Mouse (Mus musculus): ENCODE results near the gene Trafd1. TPM values are rescaled to one million over a fixed set of nuclear protein-coding genes. Genes with fewer than 3 reads are reported as not detected.
A peak's percentile ranks its signal among the peaks of the same experiment; 100 is the strongest.

The Trafd1 gene
- 115 and 117 TPM in 2 replicates for polyA plus RNA-seq (2015; fragmentation: Nextera tagmentation; extraction: Ambion mirVana)

GRCm38 (mm10) chr5:121385461-121386119 is at the start of gene Trafd1:
Gene Trafd1, minus strand, starts transcription at chr5:121385632.
- 2% methylated on average over 29 of the region's 45 CpGs for WGBS
- Histone ChIP-seq H3K4me3 (replicated peaks) (peak within 1 kb of the TSS; percentile 67), H3K27ac (replicated peaks) (peak within 1 kb of the TSS; percentile 83), H3K9ac (replicated peaks) (peak within 1 kb of the TSS; percentile 83), H3K27me3 (replicated peaks) (no peaks in the 10 kb centered on the region), H3K4me1 (peaks cover 35% of the 10 kb centered on the region), H3K9me3 (replicated peaks) (no peaks in the 10 kb centered on the region), H3K36me3 (peaks cover 18% of the 10 kb centered on the region), H3K4me2 (peak within 1 kb of the TSS; percentile 69)
- ATAC-seq (ENCODE audit: low FRiP score), result peak; percentile 95

- no peak overlapping the region for H3K4me3 ChIP-seq (replicated peaks)
- H3K4me1 ChIP-seq, result no peaks in the 10 kb centered on the region
- peaks cover 98% of the 10 kb centered on the region for H3K36me3 ChIP-seq
- no peak overlapping the region for H3K27ac ChIP-seq (replicated peaks)
- H3K9me3 ChIP-seq (replicated peaks), result no peaks in the 10 kb centered on the region
- H3K9ac ChIP-seq (replicated peaks), result no peak overlapping the region
- no peak overlapping the region for H3K4me2 ChIP-seq
- ATAC-seq (ENCODE audit: low FRiP score), result no peak
- WGBS, result 82% methylated on average over 3 of the region's 3 CpGs
- no peaks in the 10 kb centered on the region for H3K27me3 ChIP-seq (replicated peaks)
These were observed 43.5 kb upstream of the Trafd1 start for GRCm38 (mm10) chr5:121428954-121429353.

- Histone ChIP-seq H3K9ac (replicated peaks) (no peak overlapping the region), H3K27me3 (replicated peaks) (no peaks in the 10 kb centered on the region), H3K27ac (replicated peaks) (no peak overlapping the region), H3K4me1 (no peaks in the 10 kb centered on the region), H3K4me3 (replicated peaks) (no peak overlapping the region), H3K9me3 (replicated peaks) (no peaks in the 10 kb centered on the region), H3K4me2 (no peak overlapping the region), H3K36me3 (peaks cover 97% of the 10 kb centered on the region)
- no peak for ATAC-seq (ENCODE audit: low FRiP score)
- 91% methylated on average over 10 of the region's 10 CpGs for WGBS
These were observed 37.9 kb upstream of the Trafd1 start for GRCm38 (mm10) chr5:121423297-121423696.

GRCm38 (mm10) chr5:121422787-121423186 is 37.4 kb upstream of the Trafd1 start:
- ATAC-seq (ENCODE audit: low FRiP score), result no peak
- Histone ChIP-seq H3K27me3 (replicated peaks) (no peaks in the 10 kb centered on the region), H3K4me3 (replicated peaks) (no peak overlapping the region), H3K4me2 (no peak overlapping the region), H3K9me3 (replicated peaks) (no peaks in the 10 kb centered on the region), H3K27ac (replicated peaks) (no peak overlapping the region), H3K36me3 (peaks cover 97% of the 10 kb centered on the region), H3K4me1 (no peaks in the 10 kb centered on the region), H3K9ac (replicated peaks) (no peak overlapping the region)
- WGBS, result 92% methylated on average over 6 of the region's 6 CpGs

- Histone ChIP-seq H3K9ac (replicated peaks) (no peak overlapping the region), H3K36me3 (peaks cover 97% of the 10 kb centered on the region), H3K4me1 (no peaks in the 10 kb centered on the region), H3K4me3 (replicated peaks) (no peak overlapping the region), H3K27me3 (replicated peaks) (no peaks in the 10 kb centered on the region), H3K27ac (replicated peaks) (no peak overlapping the region), H3K4me2 (no peak overlapping the region), H3K9me3 (replicated peaks) (no peaks in the 10 kb centered on the region)
- 93% methylated on average over 9 of the region's 9 CpGs for WGBS
- no peak for ATAC-seq (ENCODE audit: low FRiP score)
These were observed 35.3 kb upstream of the Trafd1 start for GRCm38 (mm10) chr5:121420721-121421120.

- ATAC-seq (ENCODE audit: low FRiP score), result no peak
- Histone ChIP-seq H3K9ac (replicated peaks) (no peak overlapping the region), H3K4me1 (no peaks in the 10 kb centered on the region), H3K9me3 (replicated peaks) (no peaks in the 10 kb centered on the region), H3K27ac (replicated peaks) (no peak overlapping the region), H3K4me3 (replicated peaks) (no peak overlapping the region), H3K4me2 (no peak overlapping the region), H3K27me3 (replicated peaks) (no peaks in the 10 kb centered on the region), H3K36me3 (peaks cover 79% of the 10 kb centered on the region)
- WGBS, result 95% methylated on average over 4 of the region's 4 CpGs
These were observed 25.5 kb upstream of the Trafd1 start for GRCm38 (mm10) chr5:121410975-121411374.

GRCm38 (mm10) chr5:121407856-121408255 is 22.4 kb upstream of the Trafd1 start:
- WGBS, result 95% methylated on average over 8 of the region's 8 CpGs
- H3K4me1 ChIP-seq, result 0 out of 2 replicates have a peak, but pooled peaks cover 2% of the 10 kb centered on the region
- H3K27ac ChIP-seq (replicated peaks), result no peak overlapping the region
- no peak overlapping the region for H3K9ac ChIP-seq (replicated peaks)
- no peak overlapping the region for H3K4me2 ChIP-seq
- peaks cover 52% of the 10 kb centered on the region for H3K36me3 ChIP-seq
- H3K27me3 ChIP-seq (replicated peaks), result no peaks in the 10 kb centered on the region
- no peaks in the 10 kb centered on the region for H3K9me3 ChIP-seq (replicated peaks)
- no peak overlapping the region for H3K4me3 ChIP-seq (replicated peaks)
- ATAC-seq (ENCODE audit: low FRiP score), result no peak

GRCm38 (mm10) chr5:121400849-121401248 is 15.4 kb upstream of the Trafd1 start:
- Histone ChIP-seq H3K9me3 (replicated peaks) (no peaks in the 10 kb centered on the region), H3K9ac (replicated peaks) (no peak overlapping the region), H3K4me1 (peaks cover 29% of the 10 kb centered on the region), H3K27ac (replicated peaks) (no peak overlapping the region), H3K4me3 (replicated peaks) (no peak overlapping the region), H3K27me3 (replicated peaks) (no peaks in the 10 kb centered on the region), H3K36me3 (peaks cover 10% of the 10 kb centered on the region; the same call in 1 of the 2 replicates), H3K4me2 (no peak overlapping the region)
- WGBS, result 91% methylated on average over 5 of the region's 5 CpGs
- no peak for ATAC-seq (ENCODE audit: low FRiP score)

- peaks cover 29% of the 10 kb centered on the region for H3K4me1 ChIP-seq
- no peak overlapping the region for H3K4me3 ChIP-seq (replicated peaks)
- no peak overlapping the region for H3K9ac ChIP-seq (replicated peaks)
- peaks cover 9% of the 10 kb centered on the region; the same call in 1 of the 2 replicates for H3K36me3 ChIP-seq
- H3K9me3 ChIP-seq (replicated peaks), result no peaks in the 10 kb centered on the region
- no peak for ATAC-seq (ENCODE audit: low FRiP score)
- WGBS, result 77% methylated on average over 5 of the region's 5 CpGs
- H3K4me2 ChIP-seq, result no peak overlapping the region
- no peaks in the 10 kb centered on the region for H3K27me3 ChIP-seq (replicated peaks)
- no peak overlapping the region for H3K27ac ChIP-seq (replicated peaks)
These were observed 14.6 kb upstream of the Trafd1 start for GRCm38 (mm10) chr5:121400064-121400463.

- H3K9me3 ChIP-seq (replicated peaks), result no peaks in the 10 kb centered on the region
- peak overlapping the region; percentile 74 for H3K4me2 ChIP-seq
- no peak overlapping the region for H3K27ac ChIP-seq (replicated peaks)
- no peak for ATAC-seq (ENCODE audit: low FRiP score)
- peaks cover 9% of the 10 kb centered on the region; the same call in 1 of the 2 replicates for H3K36me3 ChIP-seq
- peak overlapping the region; percentile 96; the same call in 1 of the 2 replicates for H3K4me3 ChIP-seq (replicated peaks)
- no peaks in the 10 kb centered on the region for H3K27me3 ChIP-seq (replicated peaks)
- WGBS, result 91% methylated on average over 5 of the region's 5 CpGs
- H3K4me1 ChIP-seq, result peaks cover 29% of the 10 kb centered on the region
- no peak overlapping the region for H3K9ac ChIP-seq (replicated peaks)
These were observed 14.1 kb upstream of the Trafd1 start for GRCm38 (mm10) chr5:121399540-121399939.

- WGBS, result 53% methylated on average over 9 of the region's 9 CpGs
- H3K4me1 ChIP-seq, result peaks cover 29% of the 10 kb centered on the region
- peak overlapping the region; percentile 92 for H3K9ac ChIP-seq (replicated peaks)
- peak overlapping the region; percentile 96 for H3K4me3 ChIP-seq (replicated peaks)
- H3K27ac ChIP-seq (replicated peaks), result no peak overlapping the region
- H3K4me2 ChIP-seq, result peak overlapping the region; percentile 74
- no peaks in the 10 kb centered on the region for H3K27me3 ChIP-seq (replicated peaks)
- no peaks in the 10 kb centered on the region for H3K9me3 ChIP-seq (replicated peaks)
- ATAC-seq (ENCODE audit: low FRiP score), result no peak
- peaks cover 9% of the 10 kb centered on the region; the same call in 1 of the 2 replicates for H3K36me3 ChIP-seq
These were observed 13.6 kb upstream of the Trafd1 start for GRCm38 (mm10) chr5:121398965-121399462.
